Mouse (Mus musculus) hindbrain, embryonic 10.5 days (tissue): ENCODE measurements around the gene Atp6v1g3. TPM values are rescaled to one million over a fixed set of nuclear protein-coding genes. Genes with fewer than 3 reads are reported as not detected.

Source experiments
- DNase-seq: peaks from one replicate; pipeline ENCODE4 v3.0.0-alpha.2; 2017; ENCODE audit warnings: low spot score
- H3K27ac ChIP-seq: fragments of 300-500 bp; sonication (generic); 2 replicates; pipeline ENCODE4 v1.5.1; 2016; ENCODE audit warnings: mild to moderate bottlenecking, moderate library complexity
- H3K27me3 ChIP-seq: fragments of 300-500 bp; sonication (generic); 2 replicates; pipeline ENCODE4 v1.6.1; 2016; ENCODE audit warnings: mild to moderate bottlenecking; ENCODE audit not compliant: poor library complexity, insufficient read depth, severe bottlenecking
- H3K36me3 ChIP-seq: fragments of 300-500 bp; sonication (generic); 2 replicates; pipeline ENCODE4 v1.6.1; 2016; ENCODE audit warnings: mild to moderate bottlenecking, moderate library complexity
- H3K4me1 ChIP-seq: fragments of 300-500 bp; sonication (generic); replicated peaks from 2 replicates; pipeline ENCODE4 v1.6.1; 2016; ENCODE audit warnings: mild to moderate bottlenecking
- H3K4me3 ChIP-seq: fragments of 300-500 bp; sonication (generic); 2 replicates; pipeline ENCODE4 v1.5.1; 2016; ENCODE audit warnings: mild to moderate bottlenecking, moderate library complexity
- H3K9me3 ChIP-seq: fragments of 300-500 bp; sonication (generic); 2 replicates; pipeline ENCODE4 v1.6.1; 2016; ENCODE audit warnings: mild to moderate bottlenecking, moderate library complexity
- WGBS: fragments of 180-500 bp; shearing (Covaris S2); methylation state at CpG from one replicate; pipeline ENCODE4 v1.1.7; 2016; 5-methylcytosine and 5-hydroxymethylcytosine counted together
- polyA plus RNA-seq: library from polyadenylated mRNA; unstranded; fragments of >200 nt; fragmentation: Nextera tagmentation; extraction: Ambion mirVana; gene quantifications from 2 replicates; pipeline ENCODE4 v1.2.1, GENCODE M21; 2016

Gene Atp6v1g3
- polyA plus RNA-seq, 1 experiment from 2014 or later, result not detected

GRCm38 (mm10) chr1:138331596-138331995 is 58.1 kb downstream of the Atp6v1g3 start:
- Histone ChIP-seq H3K4me1 (peaks cover 7% of the 10 kb centered on the region), H3K9me3 (no peaks in the 10 kb centered on the region), H3K36me3 (no peaks in the 10 kb centered on the region), H3K27me3 (0 out of 2 replicates have a peak, but pooled peaks cover 8% of the 10 kb centered on the region), H3K27ac (no peak overlapping the region), H3K4me3 (no peak overlapping the region)
- no peak for DNase-seq
- 80% methylated on average over 4 of the region's 4 CpGs for WGBS

GRCm38 (mm10) chr1:138334701-138335100 is 61.2 kb downstream of the Atp6v1g3 start:
- Histone ChIP-seq H3K27ac (no peak overlapping the region), H3K4me1 (no peaks in the 10 kb centered on the region), H3K4me3 (no peak overlapping the region), H3K9me3 (no peaks in the 10 kb centered on the region), H3K27me3 (no peaks in the 10 kb centered on the region), H3K36me3 (no peaks in the 10 kb centered on the region)
- no peak for DNase-seq
- 81% methylated on average over 2 of the region's 2 CpGs for WGBS

- Histone ChIP-seq H3K4me1 (no peaks in the 10 kb centered on the region), H3K36me3 (no peaks in the 10 kb centered on the region), H3K4me3 (no peak overlapping the region), H3K27me3 (no peaks in the 10 kb centered on the region), H3K9me3 (no peaks in the 10 kb centered on the region), H3K27ac (no peak overlapping the region)
- no peak for DNase-seq
- WGBS, result 89% methylated on average over 2 of the region's 2 CpGs
Observed at GRCm38 (mm10) chr1:138337417-138337816, 63.9 kb downstream of the Atp6v1g3 start.

Other genes starting within 250 kb of the Atp6v1g3 start
- 1.3 and 1.4 TPM in 2 replicates for gene Ptprc, start 98.0 kb upstream of the Atp6v1g3 start, polyA plus RNA-seq